Mouse (Mus musculus): ENCODE data around the gene Wdr19.

DNA sequence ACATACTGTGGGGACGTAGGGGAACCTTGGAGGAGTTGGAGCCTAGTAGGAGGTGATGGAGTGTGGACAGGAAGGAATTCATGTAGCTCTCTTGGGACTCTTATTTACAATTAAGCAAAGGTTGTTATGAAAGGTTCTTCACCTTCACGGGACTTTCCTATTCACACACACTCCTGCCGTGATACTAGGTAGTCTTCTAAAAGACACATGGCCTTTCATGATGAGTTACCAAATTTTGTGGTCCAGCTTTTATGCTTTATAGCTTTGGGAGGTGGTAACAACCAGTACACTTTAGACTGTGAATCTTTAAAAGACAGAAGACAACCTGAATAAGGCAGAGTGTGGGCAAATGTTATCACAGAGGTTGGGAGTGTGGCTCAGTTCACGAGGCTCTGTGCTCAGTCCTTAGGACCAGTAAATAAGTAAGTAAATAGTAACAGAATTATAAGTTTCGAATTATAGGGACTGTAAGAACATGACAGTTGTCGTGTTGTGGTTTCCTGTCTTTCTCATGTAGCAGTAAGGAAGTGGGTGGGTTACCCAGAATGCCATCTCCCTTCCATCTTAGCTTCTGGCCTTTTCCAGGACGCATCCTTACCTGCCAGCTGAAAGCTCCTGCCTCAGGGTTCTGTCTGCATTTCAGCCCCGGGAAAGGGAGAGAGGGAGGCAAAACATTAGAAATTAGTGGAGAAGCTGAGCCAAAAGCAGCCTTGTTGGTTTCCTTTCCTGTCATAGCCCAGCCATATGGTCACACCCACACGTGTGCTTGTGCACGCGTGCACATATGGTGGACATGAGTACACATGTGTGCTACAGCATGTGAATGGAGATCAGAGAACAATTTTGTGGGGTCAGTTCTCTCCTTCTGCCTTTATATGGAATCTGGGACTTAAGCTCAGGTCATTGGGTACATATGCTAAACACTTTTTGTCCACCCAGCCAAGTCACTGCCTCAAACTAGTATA, 18.1 kb downstream of the Wdr19 start:
- no peak for TF ChIP-seq GATA1 (IDR thresholded peaks at IDR 0.05; ENCODE audit: borderline replicate concordance, low read length)
- no peak for TF ChIP-seq FLI1 (IDR thresholded peaks at IDR 0.05; ENCODE audit: low read length)

All from megakaryocyte, embryonic 14.5 days (primary cell).